Mouse (Mus musculus) cortical plate, adult 2 months (tissue): ENCODE data around the gene Kcnmb2.

ENCODE experiments used
- CTCF ChIP-seq: fragments of 200-500 bp; IDR thresholded peaks from 2 replicates; pipeline ENCODE4 v1.5.1; 2011; ENCODE audit warnings: mild to moderate bottlenecking, control low read depth, low read length; ENCODE audit not compliant: insufficient read depth; ENCODE audit errors: extremely low read depth
- POLR2A ChIP-seq: fragments of 200-500 bp; IDR thresholded peaks from 2 replicates; pipeline ENCODE4 v1.6.1; 2011; ENCODE audit warnings: mild to moderate bottlenecking, low read length, control low read depth; ENCODE audit not compliant: insufficient read depth; ENCODE audit errors: extremely low read depth

DNA sequence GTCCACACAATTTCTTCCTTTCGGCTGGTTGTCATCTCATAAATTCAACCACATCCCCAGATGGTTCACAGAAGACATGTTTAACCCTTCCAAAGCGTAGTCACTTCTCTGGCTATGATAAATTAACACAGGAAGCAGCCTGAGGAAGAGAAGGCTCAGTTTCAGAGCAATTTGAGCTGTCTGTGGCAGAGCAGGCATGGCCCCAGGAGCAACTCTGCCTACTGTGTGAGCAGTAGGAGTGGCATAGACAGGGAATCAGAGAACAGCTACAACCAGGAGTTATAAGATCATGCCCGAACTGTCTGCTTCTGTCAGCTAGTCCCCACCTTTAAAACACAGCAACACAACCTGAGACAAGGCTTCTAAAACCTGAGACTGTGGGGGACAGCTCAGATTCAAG is 219.4 kb downstream of the Kcnmb2 start:
- TF ChIP-seq POLR2A (no peak), CTCF (no peak)
